Mouse (Mus musculus) hindbrain, embryonic 16.5 days (tissue): ENCODE results near the gene Ptpro. TPM values are rescaled to one million over a fixed set of nuclear protein-coding genes. Genes with fewer than 3 reads are reported as not detected.

ENCODE experiments used
- ATAC-seq: fragments of 200-750 bp; cut with Nextera tagmentation; 2 replicates; pipeline ENCODE4 v1.8.0; 2017; ENCODE audit warnings: moderate TSS enrichment, moderate library complexity
- H3K27ac ChIP-seq: fragments of 300-500 bp; sonication (generic); 2 replicates; pipeline ENCODE4 v1.5.1; 2014; ENCODE audit warnings: low read depth, mild to moderate bottlenecking, control low read depth, low read length, moderate library complexity
- H3K27me3 ChIP-seq: fragments of 300-500 bp; sonication (generic); replicated peaks from 2 replicates; pipeline ENCODE4 v1.6.1; 2014; ENCODE audit warnings: low read length; ENCODE audit not compliant: control insufficient read depth, insufficient read depth
- H3K36me3 ChIP-seq: fragments of 300-500 bp; sonication (generic); 2 replicates; pipeline ENCODE4 v1.6.1; 2014; ENCODE audit warnings: mild to moderate bottlenecking, low read length, moderate library complexity, mixed read lengths; ENCODE audit not compliant: control insufficient read depth, insufficient read depth
- H3K4me1 ChIP-seq: fragments of 300-500 bp; sonication (generic); 2 replicates; pipeline ENCODE4 v1.6.1; 2014; ENCODE audit warnings: low read depth, low read length; ENCODE audit not compliant: control insufficient read depth, insufficient read depth
- H3K4me2 ChIP-seq: fragments of 300-500 bp; sonication (generic); 2 replicates; pipeline ENCODE4 v1.6.1; 2014; ENCODE audit warnings: mild to moderate bottlenecking, low read length, control low read depth, moderate library complexity
- H3K4me3 ChIP-seq: fragments of 300-500 bp; sonication (generic); 2 replicates; pipeline ENCODE4 v1.5.1; 2014; ENCODE audit warnings: mild to moderate bottlenecking, low read length, control low read depth, moderate library complexity
- H3K9ac ChIP-seq: fragments of 300-500 bp; sonication (generic); 2 replicates; pipeline ENCODE4 v1.6.1; 2014; ENCODE audit warnings: low read depth, mild to moderate bottlenecking, control low read depth, low read length, moderate library complexity
- H3K9me3 ChIP-seq: fragments of 300-500 bp; sonication (generic); 2 replicates; pipeline ENCODE4 v1.6.1; 2014; ENCODE audit warnings: mild to moderate bottlenecking, low read length, moderate library complexity; ENCODE audit not compliant: control insufficient read depth
- WGBS: fragments of 180-500 bp; shearing (Covaris S2); extraction: QIAGEN DNeasy Blood & Tissue Kit; methylation state at CpG from one replicate; pipeline ENCODE4 v1.1.7; 2014; 5-methylcytosine and 5-hydroxymethylcytosine counted together
- polyA plus RNA-seq: library from polyadenylated mRNA; unstranded; fragments of >200 nt; fragmentation: Nextera tagmentation; extraction: Ambion mirVana; gene quantifications from 2 replicates; pipeline ENCODE4 v1.2.1, GENCODE M21; 2015

Ptpro gene
- polyA plus RNA-seq, 1 experiment from 2014 or later: 39.2 TPM

DNA sequence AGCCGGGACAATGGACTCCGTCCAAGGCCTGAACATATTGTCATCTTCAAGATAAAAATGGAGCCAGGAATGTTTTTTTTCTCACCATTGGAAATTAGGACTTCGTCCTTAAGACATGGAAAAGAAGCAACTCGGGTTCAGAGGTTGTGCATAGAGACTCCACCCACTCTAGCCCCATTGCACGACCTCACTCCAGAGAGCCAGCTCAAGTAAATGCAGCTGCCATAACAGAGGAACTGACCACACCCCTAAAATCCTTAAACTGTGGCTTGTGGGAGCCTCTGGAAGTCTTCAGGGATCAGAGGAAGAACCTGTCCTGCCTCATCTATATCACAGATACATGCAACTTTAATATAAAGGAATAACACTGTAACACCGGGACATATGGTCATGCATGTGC is 246.7 kb downstream of the Ptpro start:
- Histone ChIP-seq H3K4me1 (no peaks in the 10 kb centered on the region), H3K36me3 (no peaks in the 10 kb centered on the region), H3K4me3 (no peak overlapping the region), H3K27ac (no peak overlapping the region), H3K27me3 (no peaks in the 10 kb centered on the region), H3K9ac (no peak overlapping the region), H3K9me3 (no peaks in the 10 kb centered on the region), H3K4me2 (no peak overlapping the region)
- 85% methylated on average over 6 of the region's 6 CpGs for WGBS
- ATAC-seq: no peak

DNA sequence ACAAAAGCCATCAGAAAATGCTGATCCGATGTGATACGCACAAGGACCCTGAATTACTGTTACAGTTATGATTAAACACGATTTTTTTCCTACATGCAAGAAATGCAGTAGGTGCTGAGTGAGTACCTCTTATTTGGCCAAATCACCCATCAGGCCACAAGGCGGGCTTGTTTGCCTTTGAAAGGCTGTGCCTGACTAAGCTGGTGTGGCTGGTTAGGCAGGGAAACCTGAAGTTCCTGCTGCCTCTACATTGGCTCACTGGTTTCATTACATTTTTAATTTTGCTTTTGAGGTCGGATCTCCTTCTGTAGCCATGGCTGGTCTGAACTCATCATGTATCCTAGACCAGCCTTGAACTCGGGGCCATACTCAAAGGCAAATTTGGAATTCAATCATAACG is 250.9 kb downstream of the Ptpro start:
- H3K4me1 ChIP-seq: no peaks in the 10 kb centered on the region
- H3K4me2 ChIP-seq: no peak overlapping the region
- no peak overlapping the region for H3K4me3 ChIP-seq
- H3K9me3 ChIP-seq: no peaks in the 10 kb centered on the region
- no peak for ATAC-seq
- no peaks in the 10 kb centered on the region for H3K27me3 ChIP-seq
- no peak overlapping the region for H3K9ac ChIP-seq
- 91% methylated on average over 7 of the region's 7 CpGs for WGBS
- H3K36me3 ChIP-seq: 0 out of 2 replicates have a peak, but pooled peaks cover 3% of the 10 kb centered on the region
- no peak overlapping the region for H3K27ac ChIP-seq

DNA sequence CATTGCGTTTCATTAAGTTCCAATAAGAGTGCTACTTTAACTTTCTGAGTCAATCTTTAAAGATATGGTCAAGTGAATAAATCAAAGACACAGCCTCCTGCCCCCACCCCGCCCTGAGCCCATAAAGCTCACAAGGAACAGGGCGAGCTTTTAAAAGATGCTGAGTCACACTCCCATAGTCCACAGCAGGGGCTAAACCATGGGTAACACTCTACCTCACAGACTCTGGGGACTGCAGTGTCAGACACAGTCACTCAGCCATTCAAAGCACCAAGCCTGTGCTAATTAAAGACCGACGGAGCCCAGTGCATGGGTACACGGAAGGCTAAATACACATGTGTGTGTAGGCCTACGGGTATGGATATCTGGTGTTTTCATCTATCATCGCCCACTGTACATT is 251.3 kb downstream of the Ptpro start:
- no peak overlapping the region for H3K27ac ChIP-seq
- H3K9ac ChIP-seq: no peak overlapping the region
- no peaks in the 10 kb centered on the region for H3K4me1 ChIP-seq
- H3K27me3 ChIP-seq: no peaks in the 10 kb centered on the region
- ATAC-seq: no peak
- no peak overlapping the region for H3K4me3 ChIP-seq
- no peaks in the 10 kb centered on the region for H3K9me3 ChIP-seq
- no peak overlapping the region for H3K4me2 ChIP-seq
- 85% methylated on average over 8 of the region's 8 CpGs for WGBS
- H3K36me3 ChIP-seq: 0 out of 2 replicates have a peak, but pooled peaks cover 3% of the 10 kb centered on the region

DNA sequence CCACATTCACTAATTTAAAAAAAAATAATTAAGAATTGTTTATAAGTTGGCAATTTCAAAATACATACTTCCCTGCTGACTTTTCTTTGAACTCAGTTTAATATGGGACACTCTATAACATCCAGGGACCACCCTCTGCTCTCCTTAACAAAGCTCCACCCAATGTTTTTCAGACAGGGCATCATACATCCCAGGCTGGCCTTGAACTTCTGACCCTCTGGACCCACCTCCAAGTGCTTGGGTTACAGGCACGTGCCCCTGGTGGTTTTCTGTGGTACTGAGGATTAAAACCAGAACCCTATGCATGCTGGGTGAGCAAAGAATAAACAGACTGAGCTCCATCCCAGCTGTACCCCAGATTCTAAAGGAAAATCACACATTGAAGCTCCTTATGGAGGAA is 251.9 kb downstream of the Ptpro start:
- Histone ChIP-seq H3K4me3 (no peak overlapping the region), H3K9ac (no peak overlapping the region), H3K4me2 (no peak overlapping the region), H3K27me3 (no peaks in the 10 kb centered on the region), H3K9me3 (no peaks in the 10 kb centered on the region), H3K27ac (no peak overlapping the region), H3K4me1 (no peaks in the 10 kb centered on the region), H3K36me3 (0 out of 2 replicates have a peak, but pooled peaks cover 5% of the 10 kb centered on the region)
- ATAC-seq: no peak
- 57% methylated on average over 1 of the region's 1 CpGs for WGBS

DNA sequence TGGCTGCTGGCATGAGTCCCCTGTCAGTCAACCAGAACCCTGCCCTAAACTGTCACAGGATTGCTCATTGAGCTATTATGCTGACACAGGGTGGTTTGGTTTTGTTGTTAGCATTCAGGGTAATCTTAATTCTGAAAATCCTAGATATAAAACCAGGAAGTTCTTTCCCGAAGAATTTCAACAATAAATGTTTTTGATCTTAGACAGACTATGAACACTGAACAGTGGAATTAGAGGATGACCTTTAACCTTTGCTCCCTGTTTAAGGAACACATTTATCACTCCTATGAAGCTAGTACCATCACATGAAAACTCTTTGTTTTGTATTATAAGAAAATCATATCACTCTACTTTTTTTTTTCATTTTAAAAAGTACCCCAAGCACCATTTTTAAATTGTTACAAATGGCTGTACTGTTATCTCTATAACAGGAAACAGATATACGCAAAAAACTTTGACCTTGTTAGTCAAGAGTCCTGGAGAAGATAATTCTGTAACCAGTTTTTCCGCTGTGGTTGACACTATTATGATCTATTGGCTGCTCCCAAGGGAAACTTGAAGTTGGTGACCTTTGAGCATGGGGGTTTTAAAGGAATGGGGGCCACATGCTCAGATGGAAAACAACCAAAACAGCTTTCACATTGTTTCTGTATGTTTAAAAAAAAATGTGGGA is 253.6 kb downstream of the Ptpro start:
- 85% methylated on average over 3 of the region's 3 CpGs for WGBS
- no peaks in the 10 kb centered on the region for H3K4me1 ChIP-seq
- no peaks in the 10 kb centered on the region for H3K27me3 ChIP-seq
- 0 out of 2 replicates have a peak, but pooled peaks cover 5% of the 10 kb centered on the region for H3K36me3 ChIP-seq
- H3K27ac ChIP-seq: no peak overlapping the region
- ATAC-seq: no peak
- no peak overlapping the region for H3K4me3 ChIP-seq
- no peak overlapping the region for H3K9ac ChIP-seq
- H3K9me3 ChIP-seq: no peaks in the 10 kb centered on the region
- no peak overlapping the region for H3K4me2 ChIP-seq

DNA sequence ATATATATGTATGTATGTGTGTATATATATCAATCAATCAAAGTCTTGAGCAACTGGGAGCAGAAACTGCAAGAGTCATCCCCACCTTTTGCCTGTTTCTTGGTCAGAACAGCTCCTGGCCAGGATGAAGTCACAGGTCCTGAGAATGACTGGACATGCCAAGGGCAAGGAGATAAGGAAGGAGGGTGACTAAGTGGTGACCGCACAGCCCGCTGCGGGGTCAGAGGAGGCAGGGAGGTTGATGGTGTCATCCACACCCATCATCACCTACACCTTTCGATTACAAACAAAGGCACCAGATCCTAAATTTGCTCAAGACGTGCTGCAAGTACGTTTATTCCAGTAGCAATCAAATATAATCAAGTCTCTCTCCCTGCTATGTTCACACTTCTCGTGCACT is 254.4 kb downstream of the Ptpro start:
- H3K4me3 ChIP-seq: no peak overlapping the region
- H3K4me1 ChIP-seq: no peaks in the 10 kb centered on the region
- 0 out of 2 replicates have a peak, but pooled peaks cover 5% of the 10 kb centered on the region for H3K36me3 ChIP-seq
- no peak overlapping the region for H3K9ac ChIP-seq
- no peak for ATAC-seq
- 98% methylated on average over 7 of the region's 7 CpGs for WGBS
- no peak overlapping the region for H3K4me2 ChIP-seq
- H3K27me3 ChIP-seq: no peaks in the 10 kb centered on the region
- H3K27ac ChIP-seq: no peak overlapping the region
- no peaks in the 10 kb centered on the region for H3K9me3 ChIP-seq

DNA sequence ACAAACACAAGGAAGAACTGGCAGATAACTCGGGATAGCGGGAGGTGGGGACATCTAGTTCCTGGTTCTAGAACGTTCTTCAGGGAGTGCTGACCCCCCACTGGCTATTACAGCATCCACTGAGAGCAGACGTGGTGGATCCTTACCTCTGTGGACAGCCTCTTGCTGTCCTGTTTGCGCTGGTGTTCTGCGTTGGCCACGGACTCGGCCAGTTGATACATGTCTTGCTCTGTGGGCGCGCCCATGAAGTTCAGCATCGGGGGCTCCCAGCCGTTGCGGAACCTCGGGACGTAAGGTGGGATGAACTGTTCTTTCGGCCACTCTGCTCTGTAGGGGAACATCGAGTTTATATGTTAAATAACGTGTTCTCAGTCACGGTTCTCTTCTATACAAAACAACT is 256.8 kb downstream of the Ptpro start:
- Histone ChIP-seq H3K4me1 (no peaks in the 10 kb centered on the region), H3K36me3 (peaks cover 5% of the 10 kb centered on the region; the same call in 1 of the 2 replicates), H3K4me2 (no peak overlapping the region), H3K9ac (no peak overlapping the region), H3K9me3 (no peaks in the 10 kb centered on the region), H3K27ac (no peak overlapping the region), H3K4me3 (no peak overlapping the region), H3K27me3 (no peaks in the 10 kb centered on the region)
- WGBS: 98% methylated on average over 19 of the region's 19 CpGs
- ATAC-seq: no peak

DNA sequence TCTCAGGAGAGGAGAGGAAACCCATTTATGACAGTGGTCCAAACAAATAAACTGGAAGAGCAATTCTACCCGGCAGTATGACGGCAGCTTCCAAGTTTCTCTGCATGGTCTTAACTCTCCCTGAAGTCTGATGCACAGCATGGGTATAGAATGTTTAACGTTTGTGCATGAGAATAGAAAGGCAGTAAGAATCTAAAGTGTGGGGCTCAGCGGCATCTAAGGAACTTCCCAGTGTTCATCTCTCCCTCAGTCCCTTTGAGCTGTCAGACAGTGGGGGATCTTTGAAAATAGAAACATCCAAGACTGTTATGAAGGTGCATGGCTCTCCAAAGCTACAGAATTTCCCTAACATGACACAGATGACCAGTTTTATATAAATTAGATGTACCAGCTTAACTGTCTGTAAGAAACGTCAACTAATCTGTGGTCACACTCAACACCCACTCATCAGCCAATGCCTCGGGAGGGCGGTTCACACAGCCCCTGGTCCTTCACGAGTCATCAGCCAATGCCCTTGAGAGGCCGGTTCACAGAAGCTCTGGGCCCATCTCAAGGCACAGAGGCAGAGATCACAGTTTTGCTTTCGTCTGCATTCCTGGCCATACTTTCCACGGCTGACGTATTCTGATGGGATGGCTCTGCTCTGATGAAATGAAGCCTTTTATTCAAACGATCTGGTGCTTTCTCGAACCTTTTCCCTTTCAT is 257.4 kb downstream of the Ptpro start:
- WGBS: 76% methylated on average over 14 of the region's 14 CpGs
- Histone ChIP-seq H3K9me3 (no peaks in the 10 kb centered on the region), H3K4me3 (no peak overlapping the region), H3K27me3 (no peaks in the 10 kb centered on the region), H3K36me3 (peaks cover 5% of the 10 kb centered on the region; the same call in 1 of the 2 replicates), H3K9ac (no peak overlapping the region), H3K4me2 (no peak overlapping the region), H3K4me1 (no peaks in the 10 kb centered on the region), H3K27ac (no peak overlapping the region)
- no peak for ATAC-seq

DNA sequence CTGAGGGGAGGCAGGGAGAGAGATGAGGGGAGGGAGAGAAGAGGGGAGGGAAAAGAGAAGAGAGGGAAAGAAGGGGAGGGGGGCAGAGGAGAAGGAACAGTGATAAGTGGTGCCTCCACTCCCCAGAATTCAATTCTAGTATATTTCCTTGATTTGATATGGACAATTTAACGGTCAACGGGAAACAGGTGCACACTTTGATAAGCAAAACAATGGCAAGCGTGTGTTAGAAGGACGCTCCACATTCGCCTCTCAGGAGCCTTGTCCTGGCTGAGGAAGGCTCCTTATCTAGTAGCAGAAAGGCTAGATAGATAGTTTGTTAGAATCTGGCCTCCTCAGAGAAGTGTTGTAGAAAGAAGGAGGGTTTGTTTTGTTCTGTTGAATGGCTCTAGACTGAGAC is 260.6 kb downstream of the Ptpro start:
- no peaks in the 10 kb centered on the region for H3K9me3 ChIP-seq
- peaks cover 3% of the 10 kb centered on the region; the same call in 1 of the 2 replicates for H3K36me3 ChIP-seq
- no peak overlapping the region for H3K4me2 ChIP-seq
- WGBS: 88% methylated on average over 5 of the region's 5 CpGs
- H3K4me1 ChIP-seq: no peaks in the 10 kb centered on the region
- H3K4me3 ChIP-seq: no peak overlapping the region
- H3K27ac ChIP-seq: no peak overlapping the region
- H3K27me3 ChIP-seq: no peaks in the 10 kb centered on the region
- no peak overlapping the region for H3K9ac ChIP-seq
- ATAC-seq: no peak
